Mouse (Mus musculus): Measurements from ENCODE around the gene Gm45618. TPM values are rescaled to one million over a fixed set of nuclear protein-coding genes. Genes with fewer than 3 reads are reported as not detected.
"Not testable (repeated sequence)": the region's sequence is repeated elsewhere in the genome, so short reads cannot be mapped to it uniquely, and the experiment has no call there.

Gene Gm45618
- polyA plus RNA-seq (2014; fragmentation: Nextera tagmentation; extraction: Ambion mirVana): not detected in 2 replicates

DNA sequence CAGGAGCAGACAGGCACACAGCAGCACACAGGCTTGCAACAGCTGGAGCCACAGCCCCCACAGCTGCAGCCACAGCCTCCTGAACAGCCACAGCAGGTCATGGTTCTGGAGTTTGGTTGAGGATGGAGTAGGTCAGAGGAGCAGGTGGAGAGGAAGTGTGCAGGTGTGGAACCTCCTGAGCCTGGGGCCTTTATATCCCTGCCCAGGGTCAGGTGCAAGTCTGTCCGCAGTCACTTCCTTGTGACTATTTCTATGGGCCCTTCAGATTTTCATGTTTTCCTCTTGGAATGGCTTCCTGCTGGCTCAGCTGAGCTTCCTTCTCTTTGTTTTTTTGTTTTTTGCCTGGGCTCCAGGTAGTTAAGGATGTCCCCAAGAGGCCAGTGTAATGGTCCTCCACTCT, at the start of gene Gm45618:
Gene Gm45618 (minus strand): TSS at position 101 of the 400 bp plus-strand sequence.
- not testable (repeated sequence) for H3K4me3 ChIP-seq (ENCODE audit: low read depth, low read length); DNase-seq (ENCODE audit: low spot score, missing footprints); H3K4me2 ChIP-seq; ATAC-seq (ENCODE audit: low FRiP score); H3K27me3 ChIP-seq (ENCODE audit: control insufficient read depth, insufficient read depth, low read length); H3K9me3 ChIP-seq (ENCODE audit: control insufficient read depth, low read length); H3K4me1 ChIP-seq (ENCODE audit: control insufficient read depth, insufficient read depth, low read length); H3K9ac ChIP-seq (ENCODE audit: low read length); H3K27ac ChIP-seq (ENCODE audit: low read depth, low read length); H3K36me3 ChIP-seq (ENCODE audit: control insufficient read depth, insufficient read depth, low read length)
- 79% methylated on average over 1 of the region's 1 CpGs for WGBS

GRCm38 (mm10) chr7:142169836-142170235, 49.3 kb upstream of the Gm45618 start:
- 41% methylated on average over 3 of the region's 3 CpGs for WGBS
- H3K36me3 ChIP-seq (ENCODE audit: control insufficient read depth, insufficient read depth, low read length): no peaks in the 10 kb centered on the region
- H3K27ac ChIP-seq (ENCODE audit: low read depth, low read length): no peak overlapping the region
- no peak overlapping the region for H3K4me2 ChIP-seq
- no peaks in the 10 kb centered on the region for H3K27me3 ChIP-seq (ENCODE audit: control insufficient read depth, insufficient read depth, low read length)
- H3K4me1 ChIP-seq (ENCODE audit: control insufficient read depth, insufficient read depth, low read length): no peaks in the 10 kb centered on the region
- ATAC-seq (ENCODE audit: low FRiP score) (no peak), DNase-seq (ENCODE audit: low spot score, missing footprints) (peak; percentile 83)
- H3K9me3 ChIP-seq (ENCODE audit: control insufficient read depth, low read length): no peaks in the 10 kb centered on the region
- no peak overlapping the region for H3K4me3 ChIP-seq (ENCODE audit: low read depth, low read length)
- H3K9ac ChIP-seq (ENCODE audit: low read length): no peak overlapping the region

GRCm38 (mm10) chr7:142165639-142166038, 45.1 kb upstream of the Gm45618 start, which contains the start of gene Gm4553:
Gm4553 (minus strand) TSS chr7:142165739.
- not testable (repeated sequence) for H3K9ac ChIP-seq (ENCODE audit: low read length); H3K27me3 ChIP-seq (ENCODE audit: control insufficient read depth, insufficient read depth, low read length); H3K9me3 ChIP-seq (ENCODE audit: control insufficient read depth, low read length); ATAC-seq (ENCODE audit: low FRiP score); H3K36me3 ChIP-seq (ENCODE audit: control insufficient read depth, insufficient read depth, low read length); H3K4me2 ChIP-seq; H3K4me1 ChIP-seq (ENCODE audit: control insufficient read depth, insufficient read depth, low read length); DNase-seq (ENCODE audit: low spot score, missing footprints); H3K4me3 ChIP-seq (ENCODE audit: low read depth, low read length); H3K27ac ChIP-seq (ENCODE audit: low read depth, low read length)

GRCm38 (mm10) chr7:142159366-142159765, 38.8 kb upstream of the Gm45618 start:
- ATAC-seq (ENCODE audit: low FRiP score): no peak
- Histone ChIP-seq H3K4me3 (ENCODE audit: low read depth, low read length) (no peak overlapping the region), H3K9me3 (ENCODE audit: control insufficient read depth, low read length) (no peaks in the 10 kb centered on the region), H3K27ac (ENCODE audit: low read depth, low read length) (no peak overlapping the region), H3K4me1 (ENCODE audit: control insufficient read depth, insufficient read depth, low read length) (no peaks in the 10 kb centered on the region), H3K9ac (ENCODE audit: low read length) (no peak overlapping the region), H3K27me3 (ENCODE audit: control insufficient read depth, insufficient read depth, low read length) (no peaks in the 10 kb centered on the region), H3K4me2 (no peak overlapping the region), H3K36me3 (ENCODE audit: control insufficient read depth, insufficient read depth, low read length) (no peaks in the 10 kb centered on the region)
- 91% methylated on average over 3 of the region's 3 CpGs for WGBS
- no peak for DNase-seq (ENCODE audit: low spot score, missing footprints)

- not testable (repeated sequence) for DNase-seq (ENCODE audit: low spot score, missing footprints); ATAC-seq (ENCODE audit: low FRiP score); H3K4me3 ChIP-seq (ENCODE audit: low read depth, low read length); H3K27ac ChIP-seq (ENCODE audit: low read depth, low read length); H3K9ac ChIP-seq (ENCODE audit: low read length); H3K4me2 ChIP-seq; H3K4me1 ChIP-seq (ENCODE audit: control insufficient read depth, insufficient read depth, low read length); H3K27me3 ChIP-seq (ENCODE audit: control insufficient read depth, insufficient read depth, low read length); H3K9me3 ChIP-seq (ENCODE audit: control insufficient read depth, low read length); H3K36me3 ChIP-seq (ENCODE audit: control insufficient read depth, insufficient read depth, low read length)
- WGBS: 42% methylated on average over 2 of the region's 2 CpGs
These were observed 36.5 kb upstream of the Gm45618 start, which contains the start of gene Gm29735 for GRCm38 (mm10) chr7:142157013-142157412. Gm29735 (minus strand) TSS chr7:142157113.

DNA sequence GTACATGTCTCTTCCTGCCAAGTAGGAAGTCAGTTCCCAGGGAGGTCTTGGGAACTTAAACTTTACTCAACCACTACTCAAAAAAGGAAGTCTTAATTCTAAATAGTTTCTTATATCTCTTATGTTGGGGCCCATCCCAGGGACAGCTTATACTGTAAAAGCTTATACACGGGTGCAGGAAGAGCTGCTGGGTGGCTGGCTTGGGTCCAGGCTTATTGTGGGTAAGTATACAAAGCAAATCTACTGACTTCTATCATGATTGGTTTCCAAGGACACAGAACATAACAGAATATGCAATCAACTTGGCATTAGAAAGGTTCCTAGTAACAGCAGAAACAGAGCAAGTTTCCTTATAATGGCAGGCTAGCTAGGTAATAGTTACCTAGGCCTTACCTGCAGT, 34.8 kb upstream of the Gm45618 start:
- Histone ChIP-seq H3K9me3 (ENCODE audit: control insufficient read depth, low read length) (no peaks in the 10 kb centered on the region), H3K4me3 (ENCODE audit: low read depth, low read length) (no peak overlapping the region), H3K4me2 (no peak overlapping the region), H3K36me3 (ENCODE audit: control insufficient read depth, insufficient read depth, low read length) (no peaks in the 10 kb centered on the region), H3K27me3 (ENCODE audit: control insufficient read depth, insufficient read depth, low read length) (no peaks in the 10 kb centered on the region), H3K27ac (ENCODE audit: low read depth, low read length) (no peak overlapping the region), H3K4me1 (ENCODE audit: control insufficient read depth, insufficient read depth, low read length) (no peaks in the 10 kb centered on the region), H3K9ac (ENCODE audit: low read length) (no peak overlapping the region)
- DNase-seq (ENCODE audit: low spot score, missing footprints): no peak
- no peak for ATAC-seq (ENCODE audit: low FRiP score)
- 65% methylated on average over 1 of the region's 1 CpGs for WGBS

GRCm38 (mm10) chr7:142152191-142152590, 31.7 kb upstream of the Gm45618 start:
- 78% methylated on average over 4 of the region's 4 CpGs for WGBS
- H3K27ac ChIP-seq (ENCODE audit: low read depth, low read length): no peak overlapping the region
- no peak overlapping the region for H3K4me3 ChIP-seq (ENCODE audit: low read depth, low read length)

GRCm38 (mm10) chr7:142148633-142149032, 28.1 kb upstream of the Gm45618 start:
- ATAC-seq (ENCODE audit: low FRiP score): no peak
- H3K4me3 ChIP-seq (ENCODE audit: low read depth, low read length): no peak overlapping the region

More at GRCm38 (mm10) chr7:142152191-142152590, 31.7 kb upstream of the Gm45618 start:
- H3K9me3 ChIP-seq (ENCODE audit: control insufficient read depth, low read length): no peaks in the 10 kb centered on the region
- no peak overlapping the region for H3K9ac ChIP-seq (ENCODE audit: low read length)
- ATAC-seq (ENCODE audit: low FRiP score) (no peak), DNase-seq (ENCODE audit: low spot score, missing footprints) (no peak)
- no peaks in the 10 kb centered on the region for H3K36me3 ChIP-seq (ENCODE audit: control insufficient read depth, insufficient read depth, low read length)
- no peaks in the 10 kb centered on the region for H3K27me3 ChIP-seq (ENCODE audit: control insufficient read depth, insufficient read depth, low read length)
- H3K4me2 ChIP-seq: no peak overlapping the region
- no peaks in the 10 kb centered on the region for H3K4me1 ChIP-seq (ENCODE audit: control insufficient read depth, insufficient read depth, low read length)

DNA sequence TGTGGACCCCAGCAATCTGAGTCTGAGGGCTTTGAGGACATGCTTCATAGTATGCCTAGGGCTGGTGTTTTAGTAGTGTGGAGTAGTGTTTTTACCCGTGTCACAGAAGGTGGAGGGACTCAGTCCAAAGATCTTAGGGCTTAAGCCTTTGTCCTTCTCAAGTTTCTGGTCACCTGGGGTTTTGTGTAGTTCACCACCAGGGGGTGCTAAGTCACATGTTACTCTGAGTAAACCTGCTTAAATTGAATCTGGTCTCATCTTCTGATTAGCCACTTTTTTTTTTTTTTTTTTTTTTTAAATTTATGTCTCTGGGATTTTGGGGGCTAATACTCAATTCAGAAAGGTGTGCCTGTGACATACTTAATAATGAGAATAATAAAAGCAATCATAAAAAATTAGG, 25.5 kb upstream of the Gm45618 start:
- H3K9ac ChIP-seq (ENCODE audit: low read length): no peak overlapping the region
- H3K4me3 ChIP-seq (ENCODE audit: low read depth, low read length): no peak overlapping the region
- WGBS: 0% methylated on average over 1 of the region's 1 CpGs
- no peak overlapping the region for H3K27ac ChIP-seq (ENCODE audit: low read depth, low read length)
- H3K9me3 ChIP-seq (ENCODE audit: control insufficient read depth, low read length): no peaks in the 10 kb centered on the region
- ATAC-seq (ENCODE audit: low FRiP score) (no peak), DNase-seq (ENCODE audit: low spot score, missing footprints) (peak; percentile 87)
- no peaks in the 10 kb centered on the region for H3K4me1 ChIP-seq (ENCODE audit: control insufficient read depth, insufficient read depth, low read length)
- H3K4me2 ChIP-seq: no peak overlapping the region
- H3K27me3 ChIP-seq (ENCODE audit: control insufficient read depth, insufficient read depth, low read length): no peaks in the 10 kb centered on the region
- no peaks in the 10 kb centered on the region for H3K36me3 ChIP-seq (ENCODE audit: control insufficient read depth, insufficient read depth, low read length)

More at GRCm38 (mm10) chr7:142148633-142149032, 28.1 kb upstream of the Gm45618 start:
- Histone ChIP-seq H3K9me3 (ENCODE audit: control insufficient read depth, low read length) (no peaks in the 10 kb centered on the region), H3K4me2 (no peak overlapping the region), H3K9ac (ENCODE audit: low read length) (no peak overlapping the region), H3K36me3 (ENCODE audit: control insufficient read depth, insufficient read depth, low read length) (no peaks in the 10 kb centered on the region), H3K4me1 (ENCODE audit: control insufficient read depth, insufficient read depth, low read length) (no peaks in the 10 kb centered on the region), H3K27me3 (ENCODE audit: control insufficient read depth, insufficient read depth, low read length) (no peaks in the 10 kb centered on the region), H3K27ac (ENCODE audit: low read depth, low read length) (no peak overlapping the region)
- DNase-seq (ENCODE audit: low spot score, missing footprints): no peak

Measured in midbrain, embryonic 11.5 days (tissue).